Mouse (Mus musculus) kidney, adult 8-10 months (tissue): Measurements from ENCODE around the gene Acsm2.

Source experiments
- DNase-seq, 2 experiments: peaks; one replicate each; pipeline ENCODE4 v3.0.0; 2022

The Acsm2 gene

DNA sequence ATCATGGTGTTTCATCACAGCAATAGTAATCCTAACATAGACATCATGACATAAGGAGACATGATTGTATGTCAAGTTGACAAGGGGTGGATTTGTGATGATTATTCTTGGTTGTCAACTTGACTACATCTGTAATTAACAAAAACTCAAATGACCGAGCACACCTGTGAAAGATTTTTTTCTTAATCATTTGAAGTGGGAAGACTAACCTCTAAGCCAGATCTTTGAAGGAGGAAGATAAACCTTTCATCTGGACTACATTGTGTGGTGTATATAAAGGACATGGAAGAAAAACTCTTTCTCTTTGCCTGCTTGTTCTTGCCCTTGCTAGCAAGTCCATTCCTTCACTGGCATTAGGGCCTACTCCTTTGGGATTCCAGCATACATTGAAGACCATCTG lies at the start of gene Acsm2:
Acsm2 (plus strand) TSS at position 301 of the 400 bp plus-strand sequence.
- DNase-seq = no peak

DNA sequence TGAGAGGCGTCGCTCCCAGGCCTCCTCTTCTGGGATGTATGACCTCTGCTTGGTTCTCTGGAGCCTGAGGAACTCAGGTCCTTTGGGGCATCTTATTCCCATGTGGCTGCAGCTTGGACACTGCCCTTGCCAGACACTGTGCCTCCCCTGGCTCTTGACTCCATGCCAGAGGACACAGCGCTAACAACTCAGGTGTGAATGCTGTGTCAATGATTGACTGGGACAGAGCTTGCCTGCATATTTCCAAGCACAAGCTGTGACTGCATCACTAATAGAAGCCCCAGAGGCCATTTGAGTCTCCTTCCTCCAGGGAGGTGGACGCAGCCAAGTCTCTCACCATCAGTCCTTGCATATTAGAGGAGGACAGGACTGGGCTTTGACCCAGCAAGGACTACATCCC lies 43.0 kb upstream of the Acsm2 start:
- peak; percentile 95 to 97 for DNase-seq

DNA sequence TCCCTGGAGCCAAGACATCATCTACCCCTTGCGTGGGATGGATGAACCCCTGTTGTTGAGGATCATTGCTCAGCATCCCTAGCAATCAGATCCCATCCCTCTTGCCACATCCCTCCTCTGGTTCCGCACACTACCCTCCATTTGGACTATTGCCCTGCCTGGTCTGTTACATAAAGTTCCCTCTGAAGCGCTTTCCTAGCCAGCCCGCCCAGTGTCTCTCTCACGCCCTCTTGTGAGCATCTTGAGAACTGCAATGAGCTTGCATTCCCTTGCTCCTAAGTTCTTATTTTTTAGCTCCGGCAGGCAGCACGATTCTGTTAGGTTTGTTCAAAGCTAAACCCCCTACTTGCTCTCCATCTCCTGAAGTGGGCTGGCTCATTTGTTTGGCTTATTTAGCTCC lies 41.1 kb upstream of the Acsm2 start:
- DNase-seq = peak; percentile 88 to 92

DNA sequence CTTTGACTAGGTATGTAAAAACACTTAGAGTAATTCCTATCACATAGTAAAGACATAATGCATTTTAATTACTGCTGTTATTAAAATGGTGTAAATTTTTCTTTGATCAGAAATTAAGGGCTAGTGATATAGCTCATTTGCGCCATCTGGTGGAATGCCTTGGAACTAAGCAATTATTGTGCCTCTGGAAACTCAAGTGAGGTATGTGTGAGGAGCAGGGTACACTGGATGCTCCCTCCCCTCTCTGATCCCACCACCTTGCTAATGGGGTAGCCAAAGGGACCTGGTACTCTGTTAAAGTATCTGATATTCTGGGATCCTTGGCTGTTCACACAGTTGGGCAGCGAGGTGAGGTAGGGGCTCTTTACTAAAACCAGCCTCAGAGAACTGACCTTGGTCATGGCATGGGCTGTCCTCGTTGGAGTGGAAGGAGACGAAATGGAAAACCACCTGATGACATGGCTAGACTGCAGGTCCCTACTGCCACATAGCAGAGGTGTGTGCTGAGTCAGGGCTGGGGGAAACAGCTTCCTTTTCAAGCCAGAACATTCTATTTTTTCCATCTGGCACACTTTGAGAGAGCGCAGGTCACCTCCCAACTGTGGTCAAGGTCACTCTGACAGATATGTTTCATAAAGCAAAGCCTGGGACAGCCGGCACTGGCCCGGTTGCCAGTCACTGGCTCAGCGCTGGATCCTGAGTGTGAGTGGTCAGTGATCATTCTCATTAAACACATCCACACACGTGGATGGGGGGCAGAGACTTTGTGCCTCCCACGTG lies 38.5 kb upstream of the Acsm2 start:
- DNase-seq = peak in 1 of 2 experiments; percentile 75

DNA sequence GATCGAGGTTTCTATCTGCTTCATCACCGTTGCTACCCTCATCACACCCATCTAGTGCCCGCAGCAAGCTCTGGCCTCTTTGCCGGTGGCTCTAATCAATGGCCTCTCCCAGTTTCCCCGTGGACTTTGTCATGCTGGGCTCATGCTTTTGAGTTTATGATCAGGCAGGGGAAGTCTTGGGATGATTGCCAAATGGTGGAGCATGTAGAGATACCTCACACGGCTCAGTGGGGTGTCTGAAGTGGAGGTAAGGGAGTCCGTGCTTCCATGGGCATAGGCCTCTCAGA lies 37.9 kb upstream of the Acsm2 start:
- no peak for DNase-seq

DNA sequence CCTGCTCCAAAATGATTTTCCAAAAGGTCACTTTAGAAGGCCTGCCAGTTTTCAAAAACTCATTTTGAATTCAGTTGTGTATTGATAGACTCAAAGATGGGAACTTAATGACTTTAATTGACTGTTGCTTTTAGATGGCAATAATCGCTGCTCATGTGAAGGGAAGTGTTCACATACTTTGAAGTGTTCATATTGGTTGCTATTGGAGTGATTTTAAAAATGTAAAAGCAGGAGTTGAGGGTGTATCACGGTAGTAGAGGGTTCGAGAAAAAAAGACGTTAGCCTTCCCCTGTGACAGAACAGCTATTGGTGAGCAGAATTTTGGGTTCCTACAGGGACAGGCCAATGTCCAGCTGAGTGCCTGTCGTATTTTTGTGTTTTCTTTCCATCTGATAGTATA lies 35.0 kb upstream of the Acsm2 start, which contains the start of gene Acsm5:
Acsm5 (plus strand) TSS at position 301 of the 400 bp plus-strand sequence.
- no peak for DNase-seq

DNA sequence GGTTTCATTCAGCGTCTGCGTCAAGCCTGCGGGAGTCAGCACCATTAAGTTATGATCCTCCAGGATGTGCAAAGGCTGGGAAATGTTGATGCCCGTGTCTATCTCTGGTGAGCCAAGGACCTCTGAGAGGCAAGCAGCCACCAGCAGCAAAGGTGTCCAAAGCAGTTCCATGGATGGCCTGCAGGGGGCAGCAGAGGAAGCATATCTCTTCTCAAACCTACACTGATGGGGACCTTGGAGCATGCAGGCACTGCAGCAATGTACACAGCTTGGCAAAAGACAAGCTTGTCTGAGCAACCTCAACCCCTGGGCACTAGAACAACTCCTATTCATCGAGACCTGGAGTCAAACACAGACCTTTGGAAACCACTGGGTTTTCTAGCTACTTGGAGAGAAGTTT lies 34.5 kb upstream of the Acsm2 start:
- peak; percentile 80 to 92 for DNase-seq

DNA sequence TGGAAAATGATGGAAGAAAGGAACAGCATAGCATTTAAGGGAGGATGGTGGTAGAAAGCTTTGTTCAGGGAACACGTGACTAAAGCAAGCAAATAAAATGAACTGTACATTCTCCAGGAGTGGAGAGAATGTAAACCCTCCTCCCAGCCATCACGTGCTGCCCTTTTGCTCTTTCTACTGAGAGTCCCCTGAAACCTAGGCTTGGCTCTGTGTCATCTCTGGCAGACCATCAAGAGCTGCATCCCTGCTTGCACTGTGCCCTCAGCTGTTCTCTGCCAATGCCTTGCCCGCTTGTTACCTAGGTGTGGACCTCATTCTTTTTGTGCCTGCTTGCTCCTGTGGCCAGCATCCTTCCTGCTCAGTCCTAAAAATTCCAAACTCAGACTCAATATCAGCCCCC lies 32.3 kb upstream of the Acsm2 start:
- peak; percentile 92 to 93 for DNase-seq

DNA sequence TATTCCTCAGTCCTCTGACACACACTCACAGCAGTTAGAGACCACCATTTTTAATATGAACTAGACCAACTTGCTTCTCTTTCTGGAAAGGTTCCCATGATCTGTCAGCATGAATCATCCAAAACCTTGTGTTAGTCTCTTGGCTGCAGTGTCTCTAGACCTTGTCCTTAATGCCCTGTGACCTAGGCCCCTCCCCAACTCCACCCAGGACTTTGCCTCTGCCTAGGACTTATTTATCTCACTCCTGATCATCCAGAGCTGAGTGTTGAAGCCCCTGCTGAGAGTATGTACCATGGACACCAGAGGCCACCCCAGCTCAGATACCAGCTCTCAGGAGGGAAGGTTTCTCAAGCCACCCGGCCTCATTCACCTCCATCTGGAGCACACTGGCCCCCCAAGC lies 31.8 kb upstream of the Acsm2 start:
- peak; percentile 79 to 86 for DNase-seq

DNA sequence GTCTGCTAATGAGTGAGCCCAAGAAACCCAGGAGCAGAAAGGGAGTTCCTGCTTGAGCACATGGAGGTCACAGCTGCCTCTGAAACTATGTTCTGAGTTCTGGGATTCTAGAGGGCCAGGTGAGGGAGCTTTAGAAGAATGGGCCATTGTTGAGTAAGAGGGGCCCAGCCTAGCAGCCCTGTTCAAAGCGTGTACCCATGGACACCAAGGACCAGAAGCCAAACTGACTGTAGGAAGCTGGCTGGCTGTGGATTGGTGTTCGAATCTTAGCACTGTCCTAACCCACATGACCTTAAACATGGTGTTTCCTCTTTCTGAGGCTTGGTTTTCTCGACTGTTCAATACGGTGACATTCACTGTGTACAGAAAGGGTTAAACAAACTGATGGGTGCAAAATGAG lies 30.8 kb upstream of the Acsm2 start, which contains the start of gene Pdilt:
Pdilt (minus strand) TSS at position 101 of the 400 bp plus-strand sequence.
- no peak for DNase-seq

DNA sequence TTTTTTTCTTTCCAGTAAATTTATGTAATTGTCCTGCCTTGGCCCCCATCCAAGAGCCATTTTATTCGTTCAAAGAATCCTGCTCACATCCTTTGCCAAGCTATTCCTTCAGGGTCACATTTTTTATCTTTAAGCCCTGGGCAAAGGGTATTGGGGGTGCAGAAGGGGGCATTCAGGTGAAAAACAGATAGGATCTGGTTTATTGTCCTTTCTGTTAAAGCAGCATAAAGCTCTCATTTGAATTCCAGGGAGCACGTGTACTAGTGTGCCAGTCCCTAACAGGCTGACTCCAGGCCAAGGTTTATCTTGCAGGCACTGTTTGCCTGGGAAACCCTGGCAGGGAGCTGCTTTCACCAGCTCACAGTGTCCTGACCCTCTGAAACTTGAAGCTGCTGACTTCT lies 28.3 kb upstream of the Acsm2 start:
- peak; percentile 83 to 86 for DNase-seq

DNA sequence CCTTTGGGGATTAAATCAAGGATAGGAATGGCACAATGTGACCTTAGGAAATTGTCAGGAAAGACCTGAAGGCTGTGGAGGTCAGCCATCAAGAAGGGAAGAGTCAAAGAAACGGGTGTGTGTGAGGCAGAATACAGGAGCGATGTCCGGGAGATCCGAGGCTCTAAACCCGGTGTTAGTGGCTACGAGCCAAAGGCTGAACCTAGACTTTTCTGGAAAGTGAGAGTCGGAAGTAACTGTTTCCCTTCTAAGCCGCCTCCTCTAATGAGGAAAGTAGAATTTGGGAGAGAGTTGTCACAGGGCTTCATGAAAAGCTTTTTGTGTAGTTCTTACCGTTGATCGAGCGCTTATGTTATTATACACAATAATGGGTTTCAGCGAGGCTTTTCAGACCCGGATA lies 27.7 kb upstream of the Acsm2 start:
- no peak for DNase-seq

DNA sequence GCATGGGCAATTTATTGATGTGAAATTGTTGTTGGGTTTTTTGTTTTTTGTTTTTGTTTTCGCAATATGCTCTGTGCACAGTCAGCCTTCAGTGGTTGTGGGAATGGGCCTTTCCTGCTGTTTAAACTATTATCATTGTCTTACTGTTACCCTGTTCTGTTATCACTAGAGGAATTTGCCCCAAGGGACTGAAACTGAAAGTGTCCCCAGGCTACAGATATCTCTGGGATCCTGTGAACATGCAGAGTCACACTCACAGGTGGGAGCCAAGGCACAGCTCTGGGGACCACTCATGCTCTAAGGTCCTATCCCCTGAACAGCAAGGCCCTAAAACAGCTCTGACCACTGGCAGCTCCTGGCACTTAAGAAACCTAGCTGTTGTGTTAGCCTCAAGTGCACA lies 27.0 kb upstream of the Acsm2 start:
- no peak for DNase-seq

DNA sequence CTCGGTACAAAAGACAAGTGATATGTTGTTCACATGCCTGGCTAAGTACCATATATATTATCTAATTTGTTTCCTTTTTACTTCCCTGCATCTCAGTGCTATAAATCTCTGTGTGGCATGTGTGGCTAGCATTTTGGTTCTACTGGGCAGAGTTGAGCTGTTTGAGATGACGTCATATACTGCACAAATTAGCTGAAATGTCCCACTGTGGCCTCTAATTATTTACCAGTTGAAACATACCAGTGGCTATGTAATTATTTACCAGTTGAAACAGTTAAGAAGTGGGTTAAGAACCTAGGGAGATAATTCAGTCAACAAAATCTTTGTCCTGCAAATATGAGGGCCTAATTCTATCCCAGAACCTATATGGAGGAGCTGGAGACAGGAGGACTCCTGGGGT lies 26.6 kb upstream of the Acsm2 start:
- peak in 1 of 2 experiments; percentile 62 for DNase-seq

DNA sequence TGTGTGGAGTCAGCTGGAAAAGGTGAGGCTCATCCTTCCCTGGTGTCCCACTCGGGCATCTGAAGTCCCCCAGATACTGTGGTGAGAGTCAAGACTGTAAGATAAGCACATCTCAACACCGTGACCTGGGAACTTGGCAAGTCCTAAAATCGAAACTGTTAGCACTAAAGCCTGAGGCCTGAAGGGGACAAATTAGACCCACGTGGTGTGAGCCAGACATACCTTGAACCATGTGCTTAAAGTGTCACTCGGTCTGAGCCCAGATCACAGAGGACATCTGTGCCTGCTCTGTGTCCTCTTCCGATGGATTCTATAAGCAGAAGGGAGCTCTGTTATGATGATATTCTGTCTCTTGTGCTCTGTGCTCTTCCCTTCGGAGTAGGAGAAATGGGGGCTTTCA lies 25.5 kb upstream of the Acsm2 start:
- DNase-seq = no peak

DNA sequence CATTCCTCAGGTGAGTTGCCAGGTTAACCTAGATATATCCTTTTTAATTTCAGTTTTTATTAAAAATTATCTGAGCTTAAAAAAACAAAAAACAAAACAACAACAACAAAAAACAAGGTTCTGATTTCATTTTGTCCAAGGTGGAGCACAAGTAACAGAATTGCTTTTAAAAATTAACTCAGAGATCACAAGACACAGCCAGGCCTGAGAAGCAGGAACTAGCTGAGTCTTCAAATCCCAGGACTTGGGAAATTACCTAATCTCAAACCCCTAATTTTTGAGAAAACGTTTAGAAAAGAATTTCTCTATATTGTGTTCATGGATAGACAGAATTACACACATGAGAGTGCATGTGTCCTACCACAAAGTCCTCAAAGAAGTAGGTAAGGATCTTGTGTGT lies 21.2 kb upstream of the Acsm2 start:
- DNase-seq = no peak

DNA sequence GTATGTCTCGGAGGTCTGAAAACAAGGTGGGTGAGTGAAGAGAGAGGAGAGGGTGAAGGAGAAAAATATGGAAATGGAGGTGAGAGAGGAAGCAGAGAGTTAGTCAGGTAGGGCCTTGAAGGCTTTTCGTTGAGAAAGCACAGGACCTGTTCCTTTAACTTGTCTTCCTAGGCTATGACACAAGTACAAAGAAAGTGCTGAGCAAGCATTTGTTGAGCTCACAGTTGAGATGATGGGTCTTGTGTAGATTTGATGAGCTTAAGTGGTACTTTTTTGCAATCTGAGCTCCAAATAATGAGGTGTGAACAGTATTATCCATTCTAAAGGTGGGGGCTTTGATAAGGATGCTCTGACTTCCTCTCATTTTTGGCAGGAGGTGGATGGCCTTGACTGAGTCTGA lies 19.8 kb upstream of the Acsm2 start:
- no peak for DNase-seq

DNA sequence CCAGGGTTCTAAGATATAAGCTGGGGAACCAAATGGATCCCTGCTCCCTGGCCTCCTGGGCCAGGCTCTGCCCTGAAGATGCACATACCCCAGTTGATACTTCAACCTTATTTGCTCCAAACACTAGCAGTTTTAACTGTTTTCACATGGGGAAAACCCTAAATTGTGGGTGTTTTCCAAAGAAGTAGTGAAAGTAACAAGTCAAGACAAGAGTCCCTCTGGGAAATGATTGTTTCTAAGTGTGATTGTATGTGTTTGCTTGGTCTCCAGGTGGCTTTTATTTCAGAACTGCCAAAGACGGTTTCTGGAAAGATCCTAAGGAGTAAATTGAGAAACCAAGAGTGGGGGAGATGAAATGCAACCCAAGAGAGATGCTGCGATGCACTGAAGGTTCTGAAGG lies 11.7 kb upstream of the Acsm2 start:
- no peak for DNase-seq

DNA sequence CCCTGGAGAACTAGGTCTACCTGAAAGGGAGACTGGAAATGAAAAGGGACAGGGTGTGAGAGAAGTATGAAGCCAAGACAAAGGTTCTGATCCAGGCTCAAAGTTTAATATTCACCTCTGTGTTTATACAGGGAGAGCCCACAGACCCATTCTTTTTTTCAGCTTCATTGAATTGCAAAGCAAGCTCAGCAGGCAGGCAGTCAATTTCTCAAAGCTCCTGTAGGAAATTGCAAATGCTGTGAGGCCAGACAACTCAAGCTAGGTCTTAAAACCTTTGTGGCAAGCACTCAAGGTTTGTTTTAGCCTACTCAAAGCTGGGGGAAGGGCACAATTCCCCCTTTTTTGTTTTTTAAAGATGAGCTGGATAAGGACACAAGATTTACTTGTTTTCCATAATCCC lies 8.6 kb upstream of the Acsm2 start:
- no peak for DNase-seq

DNA sequence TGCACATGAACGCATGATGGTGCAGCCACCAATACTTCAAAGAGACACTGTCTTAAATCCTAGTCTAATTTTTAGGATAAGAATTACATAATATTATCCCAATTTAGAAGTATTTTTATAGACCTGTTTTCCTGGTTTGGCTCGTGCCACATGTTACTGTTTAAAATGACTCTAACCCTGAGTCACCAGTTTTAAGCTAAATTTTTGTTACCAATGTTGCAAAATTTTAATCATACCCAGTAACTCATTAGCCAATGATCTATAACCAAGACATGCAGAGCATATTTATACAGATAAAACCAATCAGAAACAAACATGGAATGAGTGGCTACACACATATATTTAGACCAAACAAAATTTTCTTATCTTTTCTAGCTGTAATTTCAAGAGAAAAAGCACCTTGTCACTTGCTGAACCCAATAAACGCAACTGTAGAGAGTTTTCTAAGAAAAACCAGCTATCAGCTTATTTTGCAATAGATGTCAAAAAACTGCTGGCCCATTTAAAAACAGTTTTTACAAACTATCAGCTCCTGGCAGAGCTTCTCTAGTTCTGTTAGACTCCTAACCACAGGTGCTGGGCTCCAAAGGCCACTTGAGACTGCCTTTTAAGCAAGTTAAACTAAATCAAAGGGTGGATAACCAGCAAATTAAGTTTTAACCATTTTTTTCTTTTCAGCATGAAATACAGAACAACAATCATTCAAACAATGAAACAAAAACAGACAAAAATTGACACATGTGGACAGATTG lies 3.5 kb upstream of the Acsm2 start:
- peak; percentile 46 to 57 for DNase-seq

DNA sequence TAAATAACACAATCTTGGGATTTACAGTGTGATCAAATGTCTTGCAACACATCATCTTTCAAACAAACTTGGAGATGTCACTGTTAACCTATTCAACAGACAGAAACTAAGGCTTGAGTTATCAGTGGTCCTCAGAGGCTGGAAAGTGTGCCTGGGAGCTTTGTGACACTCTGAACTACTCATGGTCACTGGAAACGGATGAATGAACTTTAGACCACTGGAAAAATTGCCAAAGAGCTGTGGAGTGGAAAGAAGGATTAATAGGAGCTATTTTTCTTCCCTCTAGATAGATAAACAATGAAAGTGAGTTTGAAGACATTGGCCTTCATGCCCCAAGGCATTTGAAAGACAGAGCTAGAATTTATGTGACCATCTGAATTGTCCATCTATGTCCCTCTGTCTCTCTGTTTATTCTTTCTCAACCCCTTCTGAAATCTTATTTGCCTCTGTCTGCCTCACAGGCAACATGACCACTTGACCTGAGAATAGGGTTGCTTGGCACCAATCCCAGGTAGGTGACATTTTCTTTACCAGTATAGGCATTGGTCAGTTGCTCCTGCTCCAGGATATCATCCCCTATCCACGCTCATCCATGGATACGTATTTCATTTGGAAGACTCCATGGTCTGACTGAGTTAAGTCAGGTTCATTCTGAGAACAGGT lies 5.8 kb downstream of the Acsm2 start:
- peak; percentile 56 to 67 for DNase-seq

DNA sequence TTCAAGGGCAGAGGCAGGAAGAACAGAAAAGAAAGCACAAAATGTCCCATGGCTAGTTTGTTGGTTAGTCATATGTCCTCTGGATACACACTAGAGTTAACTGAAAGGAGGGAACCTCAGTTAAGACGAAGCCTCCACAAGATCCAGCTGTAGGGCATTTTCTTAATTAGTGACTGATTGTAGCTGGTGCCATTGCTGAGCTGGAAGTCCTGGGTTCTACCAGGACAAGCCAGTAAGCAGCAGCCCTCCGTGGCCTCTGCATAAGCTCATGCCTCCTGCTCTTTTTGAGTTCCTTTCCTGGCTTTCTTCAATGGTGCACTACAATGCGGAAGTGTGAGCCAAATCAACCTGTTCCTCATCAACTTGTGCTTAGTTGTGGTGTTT lies 6.3 kb downstream of the Acsm2 start:
- DNase-seq = peak; percentile 38 to 51

DNA sequence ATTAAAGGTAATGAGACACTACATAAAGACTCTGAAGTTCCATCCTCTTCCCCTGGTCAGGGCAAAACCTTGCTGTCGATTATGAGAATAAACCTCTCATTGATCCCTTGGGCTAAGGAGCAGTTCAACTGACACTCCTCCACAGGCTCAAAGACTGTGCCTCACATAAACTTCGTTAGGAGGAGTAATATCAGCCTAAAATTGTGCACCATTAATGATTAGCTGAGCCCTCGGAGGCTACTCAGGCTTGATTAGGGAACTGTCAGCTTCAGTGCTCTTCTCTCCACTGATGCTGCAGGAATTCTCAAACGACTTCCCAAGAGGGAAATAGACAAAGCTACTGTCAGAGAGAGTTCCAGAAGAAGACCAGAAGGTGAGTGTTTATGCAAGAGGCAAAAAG lies 7.3 kb downstream of the Acsm2 start:
- peak; percentile 34 to 64 for DNase-seq

DNA sequence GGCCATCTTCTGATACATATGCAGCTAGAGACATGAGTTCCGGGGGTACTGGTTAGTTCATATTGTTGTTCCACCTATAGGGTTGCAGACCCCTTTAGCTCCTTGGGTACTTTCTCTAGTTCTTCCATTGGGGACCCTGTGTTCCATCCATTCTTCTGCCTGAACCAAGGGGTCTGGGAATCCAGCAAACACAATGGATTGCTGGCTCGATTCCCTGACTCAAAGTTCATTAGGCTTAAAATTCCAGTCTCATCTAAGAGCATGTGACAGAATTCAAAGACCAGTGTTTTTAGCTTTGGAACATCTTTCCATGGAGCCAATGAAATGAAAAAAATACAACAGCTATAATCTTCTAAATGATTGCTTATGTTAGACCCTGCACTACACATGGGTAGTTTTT lies 8.3 kb downstream of the Acsm2 start:
- peak; percentile 37 to 41 for DNase-seq
